In the genomic region with DNA sequence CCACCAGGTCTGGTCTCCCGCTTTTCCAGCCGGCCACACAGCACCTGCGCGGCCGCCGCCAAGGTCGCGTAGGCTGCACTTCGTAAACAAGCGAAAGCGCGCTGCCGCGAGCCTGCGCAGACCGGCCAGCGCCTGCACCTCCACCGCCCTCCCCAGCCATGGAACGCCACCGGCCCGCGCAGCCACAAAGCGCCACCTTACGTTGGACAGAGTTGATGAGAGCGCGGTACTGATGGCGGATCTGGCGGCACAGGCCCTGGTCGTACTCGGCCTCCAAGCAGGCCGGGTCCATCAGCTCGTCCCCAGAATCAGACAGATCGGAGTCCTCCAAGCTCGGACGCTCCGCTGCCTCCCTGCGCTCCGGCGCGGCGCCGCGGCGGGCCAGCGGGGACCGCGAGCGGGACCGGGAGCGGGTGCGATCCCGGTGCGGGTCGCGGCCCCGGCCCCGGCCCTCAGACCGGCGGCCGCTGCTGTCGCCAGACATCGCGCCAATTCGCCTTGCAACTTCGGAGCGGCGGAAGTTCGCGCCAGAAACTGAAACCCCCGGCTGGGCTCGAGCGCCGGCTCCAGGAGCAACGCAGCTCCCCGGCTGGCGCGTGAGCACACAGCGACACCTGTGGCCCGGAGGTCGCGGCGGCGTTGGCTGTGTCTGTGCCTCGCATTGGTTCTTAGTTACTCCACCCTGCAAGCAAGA, we compare ENCODE assay signal across 7 mouse cellular contexts. TPM values are rescaled to one million over a fixed set of nuclear protein-coding genes. Genes with fewer than 3 reads are reported as not detected.
DNase-seq lines count a peak whose midpoint lies in the region; ATAC-seq lines count a peak whose summit lies in the region.

No protein-coding gene starts in this region.

- no peaks in the 10 kb centered on the region for H3K9me3 ChIP-seq in intestine, embryonic 16.5 days (ENCODE audit: control insufficient read depth, low read length)
- no peaks in the 10 kb centered on the region for H3K9me3 ChIP-seq in midbrain, embryonic 11.5 days (ENCODE audit: control insufficient read depth, low read length)

- peak overlapping the region; percentile 89 for H3K4me3 ChIP-seq in intestine, embryonic 16.5 days (ENCODE audit: low read length)
- peak overlapping the region; percentile 85 for H3K4me3 ChIP-seq in midbrain, embryonic 11.5 days (ENCODE audit: low read depth, low read length)

- DNase-seq in adrenal gland, adult 8-10 months, result peak; percentile 86
- DNase-seq in embryo, embryonic 9.5 days (ENCODE audit: extremely low spot score), result peak; percentile 95
- DNase-seq in gastrocnemius, postnatal 4 days (ENCODE audit: low spot score in 2 of 2), result peak; percentile 82 to 94
- DNase-seq in left cerebral cortex, postnatal 36 days (ENCODE audit: low spot score in 2 of 2), result peak; percentile 90 to 94
- DNase-seq in midbrain, embryonic 11.5 days (ENCODE audit: low spot score, missing footprints), result peak; percentile 99
- peak; percentile 87 for DNase-seq in skeletal muscle tissue, adult 2 months (ENCODE audit: low read depth, low spot score)

- H3K27me3 ChIP-seq in intestine, embryonic 16.5 days (replicated peaks; ENCODE audit: control insufficient read depth, insufficient read depth, low read length), result no peaks in the 10 kb centered on the region
- H3K27me3 ChIP-seq in midbrain, embryonic 11.5 days (ENCODE audit: control insufficient read depth, insufficient read depth, low read length), result no peaks in the 10 kb centered on the region

- peak; percentile 96 for ATAC-seq in intestine, embryonic 16.5 days
- ATAC-seq in midbrain, embryonic 11.5 days (ENCODE audit: low FRiP score), result peak; percentile 94

- peak overlapping the region; percentile 100 for H3K27ac ChIP-seq in intestine, embryonic 16.5 days (ENCODE audit: low read length)
- peak overlapping the region; percentile 98 for H3K27ac ChIP-seq in midbrain, embryonic 11.5 days (ENCODE audit: low read depth, low read length)

- H3K4me1 ChIP-seq in intestine, embryonic 16.5 days (ENCODE audit: control insufficient read depth, insufficient read depth, low read length), result peaks cover 8% of the 10 kb centered on the region
- H3K4me1 ChIP-seq in midbrain, embryonic 11.5 days (ENCODE audit: control insufficient read depth, insufficient read depth, low read length), result peaks cover 12% of the 10 kb centered on the region

- H3K4me2 ChIP-seq in intestine, embryonic 16.5 days (ENCODE audit: low read depth, low read length), result peak overlapping the region; percentile 79
- H3K4me2 ChIP-seq in midbrain, embryonic 11.5 days, result peak overlapping the region; percentile 92

- H3K36me3 ChIP-seq in intestine, embryonic 16.5 days (ENCODE audit: control insufficient read depth, insufficient read depth, low read length), result peaks cover 7% of the 10 kb centered on the region; the same call in 1 of the 2 replicates
- peaks cover 15% of the 10 kb centered on the region; the same call in 1 of the 2 replicates for H3K36me3 ChIP-seq in midbrain, embryonic 11.5 days (ENCODE audit: control insufficient read depth, insufficient read depth, low read length)

- peak overlapping the region; percentile 98 for H3K9ac ChIP-seq in intestine, embryonic 16.5 days (ENCODE audit: low read depth, low read length)
- peak overlapping the region; percentile 97 for H3K9ac ChIP-seq in midbrain, embryonic 11.5 days (ENCODE audit: low read length)

- WGBS in intestine, embryonic 16.5 days, result under 1% methylated on average over 83 of the region's 84 CpGs
- WGBS in midbrain, embryonic 11.5 days, result under 1% methylated on average over 84 of the region's 84 CpGs

- intact Hi-C loops in left cerebral cortex, postnatal 36 days (cut with DNase I), result loop anchor here (1.0 to 5.0 kb wide), 3 partner anchors 28 to 135 kb away; no protein-coding TSS in a partner anchor

RNA-seq across cellular contexts. Expression of a gene that starts 26.0 kb away (rescaled TPM):
- 10 to 100 TPM; 70.1 to 87.9 (median 80.8) TPM for total RNA-seq in adrenal gland, adult 8-10 months (2022)
- 10 to 100 TPM; 50.4 to 56.2 TPM for total RNA-seq in gastrocnemius, postnatal 4 days (2021)
- polyA plus RNA-seq in intestine, embryonic 16.5 days (2015; fragmentation: Nextera tagmentation; extraction: Ambion mirVana), result 86.1 and 108 TPM in 2 replicates
- total RNA-seq in left cerebral cortex, postnatal 36 days (2021), result 10 to 100 TPM; 36.0 to 38.0 TPM
- polyA plus RNA-seq in midbrain, embryonic 11.5 days (2014; fragmentation: Nextera tagmentation; extraction: Ambion mirVana), result 223 and 239 TPM in 2 replicates

RNA-seq across cellular contexts. Expression of a gene that starts 26.8 kb away (rescaled TPM):
- 10 to 100 TPM; 38.1 to 62.3 (median 49.4) TPM for total RNA-seq in adrenal gland, adult 8-10 months (2022)
- total RNA-seq in gastrocnemius, postnatal 4 days (2021), result 10 to 100 TPM; 32.0 to 35.1 TPM
- 45.2 and 46.1 TPM in 2 replicates for polyA plus RNA-seq in intestine, embryonic 16.5 days (2015; fragmentation: Nextera tagmentation; extraction: Ambion mirVana)
- total RNA-seq in left cerebral cortex, postnatal 36 days (2021), result 10 to 100 TPM; 57.7 to 65.1 TPM
- polyA plus RNA-seq in midbrain, embryonic 11.5 days (2014; fragmentation: Nextera tagmentation; extraction: Ambion mirVana), result 54.8 and 57.1 TPM in 2 replicates

RNA-seq across cellular contexts. Expression of a gene that starts 30.3 kb away (rescaled TPM):
- total RNA-seq in adrenal gland, adult 8-10 months (2022), result 10 to 100 TPM; 38.1 to 63.0 (median 49.3) TPM
- total RNA-seq in gastrocnemius, postnatal 4 days (2021), result 100 to 1,000 TPM; 171 to 202 TPM
- 27.4 and 30.0 TPM in 2 replicates for polyA plus RNA-seq in intestine, embryonic 16.5 days (2015; fragmentation: Nextera tagmentation; extraction: Ambion mirVana)
- 10 to 100 TPM; 63.0 to 69.5 TPM for total RNA-seq in left cerebral cortex, postnatal 36 days (2021)
- 45.8 and 47.3 TPM in 2 replicates for polyA plus RNA-seq in midbrain, embryonic 11.5 days (2014; fragmentation: Nextera tagmentation; extraction: Ambion mirVana)

Comparison
In these comparisons a context has a peak if more than half of its experiments do, and no peak if none do; other contexts are left out.
1. Peak in every context shown above with its lines: DNase-seq, ATAC-seq, H3K4me3 ChIP-seq and H3K27ac ChIP-seq.